20 mouse cellular contexts compared by ENCODE assay signal in genomic region chr14:75010346-75010745, GRCm38 (mm10). TPM values are rescaled to one million over a fixed set of nuclear protein-coding genes. Genes with fewer than 3 reads are reported as not detected.
A peak's percentile ranks its signal among the peaks of the same experiment; 100 is the strongest.
DNase-seq lines count a peak whose midpoint lies in the region; ATAC-seq and TF ChIP-seq lines count a peak whose summit lies in the region.
"Had no signal": no experiment of that assay in that cellular context is flagged by ENCODE, and none has a peak within 500 bp of the region (broad histone marks: within the 10 kb centered on the region; RNA-seq: fewer than 3 reads in every experiment).

No protein-coding gene starts in this region.

- peak overlapping the region; percentile 76 for H3K27ac ChIP-seq in layer of hippocampus, adult 2 months
- H3K27ac ChIP-seq in bone marrow, adult 2 months (ENCODE audit: control insufficient read depth, insufficient read depth, low read depth, low read length, poor library complexity) = peak overlapping the region; percentile 85
- H3K27ac ChIP-seq: embryonic facial prominence, embryonic 10.5 days; gastrocnemius, adult 2 months; hindbrain, embryonic 14.5 days; limb, embryonic 15.5 days had no signal

- H3K4me3 ChIP-seq in layer of hippocampus, adult 2 months = no peak overlapping the region
- H3K4me3 ChIP-seq in bone marrow, adult 2 months (replicated peaks; ENCODE audit: control insufficient read depth, low read depth, low read length) = no peak overlapping the region
- H3K4me3 ChIP-seq: embryonic facial prominence, embryonic 10.5 days; gastrocnemius, adult 2 months; limb, embryonic 15.5 days had no signal

- peaks cover 4% of the 10 kb centered on the region for H3K4me1 ChIP-seq in bone marrow, adult 2 months (ENCODE audit: control insufficient read depth, insufficient read depth, low read length)
- H3K4me1 ChIP-seq: limb, embryonic 15.5 days had no signal

- 2% methylated on average over 4 of the region's 4 CpGs for WGBS in bone marrow, adult 2 months

- no peak for TF ChIP-seq CTCF in layer of hippocampus, adult 2 months (conservative IDR thresholded peaks at IDR 0.05)
- TF ChIP-seq CTCF in bone marrow, adult 2 months (IDR thresholded peaks at IDR 0.05; ENCODE audit: control insufficient read depth, insufficient read depth, low read length) = no peak

- no peak for TF ChIP-seq POLR2A in bone marrow, adult 2 months (IDR thresholded peaks at IDR 0.05; ENCODE audit: borderline replicate concordance, control insufficient read depth, low read depth, low read length)

- peak; percentile 50 for ATAC-seq in megakaryocyte, adult 5-6 weeks (ENCODE audit: poor library complexity, severe bottlenecking)
- ATAC-seq: forebrain, embryonic 14.5 days had no signal

- DNase-seq in layer of hippocampus, adult 2 months (ENCODE audit: low spot score in 2 of 2) = no peak
- DNase-seq in layer of hippocampus, adult 9-10 months (ENCODE audit: low spot score) = no peak
- peak; percentile 78 for DNase-seq in A20 (ENCODE audit: low read depth, low spot score)
- no peak for DNase-seq in layer of hippocampus, postnatal 10 days (ENCODE audit: low spot score in 2 of 2)
- DNase-seq in cerebellum, postnatal 14 days = no peak
- no peak for DNase-seq in cerebellum, adult 8-10 months
- DNase-seq: cerebellum, adult 11 months; cerebellum, postnatal 36 days; gastrocnemius, adult 2 months; kidney, adult 11 months; kidney, postnatal 14 days; right cerebral cortex, postnatal 25 days; thymus, adult 18-20 months had no signal

RNA-seq across cellular contexts. Expression of gene Rubcnl, which starts 5.5 kb away (rescaled TPM):
- 1 to 10 TPM; 1.4 TPM for total RNA-seq in layer of hippocampus, adult 2 months (2021)
- 8.8 and 14.0 TPM in 2 replicates for polyA plus RNA-seq in bone marrow, adult 2 months (2011; ENCODE audit: insufficient read depth, insufficient read length, low replicate concordance, missing spikeins)
- 13.8 and 14.0 TPM in 2 replicates for total RNA-seq in megakaryocyte, adult 5-6 weeks (2015)
- total RNA-seq in megakaryocyte, adult 5-6 weeks (2017) = 15.7 and 17.5 TPM in 2 replicates
- 1 to 10 TPM; 1.0 to 1.1 TPM for total RNA-seq in layer of hippocampus, postnatal 10 days (2021)
- polyA plus RNA-seq: G1E had no signal

Comparison
In these comparisons a context has a peak if more than half of its experiments do, and no peak if none do; other contexts are left out.
1. RNA of gene Rubcnl, which starts 5.5 kb away (total RNA-seq): 13.8 to 17.5 TPM in megakaryocyte, adult 5-6 weeks; 1.4 TPM in layer of hippocampus, adult 2 months and 1.0 to 1.1 TPM in layer of hippocampus, postnatal 10 days; every median in the first group is over 4 times any median in the second.